Mouse (Mus musculus) spleen, adult 2 months (tissue): ENCODE data around the gene Vmn2r65. TPM values are rescaled to one million over a fixed set of nuclear protein-coding genes. Genes with fewer than 3 reads are reported as not detected.

Experiments
- DNase-seq, 2 experiments: peaks; one replicate each; pipeline versions ENCODE4 v3.0.0 to v3.0.0-alpha.2; 2012 to 2021; ENCODE audit warnings: low spot score in 2 of 2, low read depth in 1 of 2
- H3K27ac ChIP-seq: fragments of 200-500 bp; 2 replicates; pipeline ENCODE4 v1.5.1; 2012; ENCODE audit warnings: low read length, inconsistent platforms; ENCODE audit not compliant: insufficient read depth
- H3K27me3 ChIP-seq: fragments of 200-500 bp; 2 replicates; pipeline ENCODE4 v1.6.1; 2012; ENCODE audit warnings: mild to moderate bottlenecking, moderate library complexity, low read length, inconsistent platforms; ENCODE audit not compliant: control insufficient read depth, insufficient read depth
- H3K36me3 ChIP-seq: fragments of 200-500 bp; 2 replicates; pipeline ENCODE4 v1.6.1; 2012; ENCODE audit warnings: mild to moderate bottlenecking, low read length, inconsistent platforms; ENCODE audit not compliant: control insufficient read depth, insufficient read depth
- H3K4me1 ChIP-seq: fragments of 200-500 bp; 2 replicates; pipeline ENCODE4 v1.6.1; 2011; ENCODE audit warnings: inconsistent platforms; ENCODE audit not compliant: control insufficient read depth, insufficient read depth, insufficient read length
- H3K4me3 ChIP-seq: fragments of 200-500 bp; 2 replicates; pipeline ENCODE4 v1.5.1; 2011; ENCODE audit warnings: mild to moderate bottlenecking, inconsistent platforms; ENCODE audit not compliant: insufficient read depth, insufficient read length; ENCODE audit errors: extremely low read depth
- CTCF ChIP-seq: fragments of 200-500 bp; IDR thresholded peaks from 2 replicates; pipeline ENCODE4 v1.5.1; 2011; ENCODE audit warnings: mild to moderate bottlenecking, inconsistent platforms; ENCODE audit not compliant: insufficient read depth, insufficient read length, insufficient replicate concordance; ENCODE audit errors: extremely low read depth
- POLR2A ChIP-seq: fragments of 200-500 bp; IDR thresholded peaks from 2 replicates; pipeline ENCODE4 v1.6.1; 2011; ENCODE audit warnings: low read depth, low read length, inconsistent platforms
- WGBS: fragments of 180-500 bp; shearing (Covaris S2); methylation state at CpG from one replicate; pipeline ENCODE4 v1.1.7; 2018; 5-methylcytosine and 5-hydroxymethylcytosine counted together
- polyA plus RNA-seq: library from polyadenylated mRNA; depleted of rRNA; stranded (reverse); fragments of >200 nt; gene quantifications from 2 replicates; pipeline ENCODE4 v1.2.3, GENCODE M21; 2012; rRNA removed

Vmn2r65 gene
- not detected in 2 replicates for polyA plus RNA-seq

GRCm38 (mm10) chr7:84964015-84964414 lies at the start of gene Vmn2r65:
Vmn2r65 (minus strand) TSS chr7:84964115.
- no peak for DNase-seq
- TF ChIP-seq CTCF = no peak
- no peak for TF ChIP-seq POLR2A
- Histone ChIP-seq H3K4me1 (no peaks in the 10 kb centered on the region), H3K4me3 (no peak within 1 kb of the TSS), H3K27ac (no peak within 1 kb of the TSS), H3K27me3 (no peaks in the 10 kb centered on the region), H3K36me3 (no peaks in the 10 kb centered on the region)
- WGBS = 38% methylated on average over 1 of the region's 1 CpGs

- H3K27ac ChIP-seq = no peak within 1 kb of the TSS
- 82% methylated on average over 1 of the region's 1 CpGs for WGBS
Measured at GRCm38 (mm10) chr7:85012168-85012567, 48.3 kb upstream of the Vmn2r65 start, which contains the start of gene Vmn2r66. Vmn2r66 (minus strand) TSS chr7:85012268.

GRCm38 (mm10) chr7:84996694-84997093 lies 32.8 kb upstream of the Vmn2r65 start:
- Histone ChIP-seq H3K27me3 (no peaks in the 10 kb centered on the region), H3K4me3 (no peak overlapping the region), H3K36me3 (no peaks in the 10 kb centered on the region), H3K27ac (no peak overlapping the region), H3K4me1 (no peaks in the 10 kb centered on the region)
- TF ChIP-seq POLR2A = no peak
- no peak for TF ChIP-seq CTCF
- DNase-seq = no peak
- 70% methylated on average over 2 of the region's 2 CpGs for WGBS

More at GRCm38 (mm10) chr7:85012168-85012567, 48.3 kb upstream of the Vmn2r65 start, which contains the start of gene Vmn2r66:
- H3K4me1 ChIP-seq = no peaks in the 10 kb centered on the region
- no peaks in the 10 kb centered on the region for H3K27me3 ChIP-seq
- no peak within 1 kb of the TSS for H3K4me3 ChIP-seq
- no peak for TF ChIP-seq POLR2A
- TF ChIP-seq CTCF = no peak
- H3K36me3 ChIP-seq = no peaks in the 10 kb centered on the region
- DNase-seq = no peak

Other genes starting within 250 kb of the Vmn2r65 start
- gene Olfr291, start 110.6 kb downstream of the Vmn2r65 start, polyA plus RNA-seq = not detected in 2 replicates
- gene Vmn2r66, start 48.2 kb upstream of the Vmn2r65 start, polyA plus RNA-seq = not detected in 2 replicates
- gene Vmn2r67, start 191.9 kb upstream of the Vmn2r65 start, polyA plus RNA-seq = not detected in 2 replicates